Mouse (Mus musculus): ENCODE results near the gene Vti1a.

- TF ChIP-seq CTCF (IDR thresholded peaks at IDR 0.05; ENCODE audit: borderline replicate concordance, extremely low read depth, insufficient read depth, insufficient read length) (no peak), POLR2A (IDR thresholded peaks at IDR 0.05; ENCODE audit: borderline replicate concordance, extremely low read depth, insufficient read depth, insufficient read length, poor library complexity, severe bottlenecking) (no peak)
Observed at GRCm38 (mm10) chr19:55580667-55581066, 264.6 kb downstream of the Vti1a start.
